Mouse (Mus musculus) thymus, postnatal 10 days (tissue): ENCODE data around the gene Igf2bp2.

ENCODE experiments used
- DNase-seq, 2 experiments: peaks; one replicate each; pipeline ENCODE4 v3.0.0; 2021; ENCODE audit warnings: low spot score in 2 of 2

The Igf2bp2 gene

DNA sequence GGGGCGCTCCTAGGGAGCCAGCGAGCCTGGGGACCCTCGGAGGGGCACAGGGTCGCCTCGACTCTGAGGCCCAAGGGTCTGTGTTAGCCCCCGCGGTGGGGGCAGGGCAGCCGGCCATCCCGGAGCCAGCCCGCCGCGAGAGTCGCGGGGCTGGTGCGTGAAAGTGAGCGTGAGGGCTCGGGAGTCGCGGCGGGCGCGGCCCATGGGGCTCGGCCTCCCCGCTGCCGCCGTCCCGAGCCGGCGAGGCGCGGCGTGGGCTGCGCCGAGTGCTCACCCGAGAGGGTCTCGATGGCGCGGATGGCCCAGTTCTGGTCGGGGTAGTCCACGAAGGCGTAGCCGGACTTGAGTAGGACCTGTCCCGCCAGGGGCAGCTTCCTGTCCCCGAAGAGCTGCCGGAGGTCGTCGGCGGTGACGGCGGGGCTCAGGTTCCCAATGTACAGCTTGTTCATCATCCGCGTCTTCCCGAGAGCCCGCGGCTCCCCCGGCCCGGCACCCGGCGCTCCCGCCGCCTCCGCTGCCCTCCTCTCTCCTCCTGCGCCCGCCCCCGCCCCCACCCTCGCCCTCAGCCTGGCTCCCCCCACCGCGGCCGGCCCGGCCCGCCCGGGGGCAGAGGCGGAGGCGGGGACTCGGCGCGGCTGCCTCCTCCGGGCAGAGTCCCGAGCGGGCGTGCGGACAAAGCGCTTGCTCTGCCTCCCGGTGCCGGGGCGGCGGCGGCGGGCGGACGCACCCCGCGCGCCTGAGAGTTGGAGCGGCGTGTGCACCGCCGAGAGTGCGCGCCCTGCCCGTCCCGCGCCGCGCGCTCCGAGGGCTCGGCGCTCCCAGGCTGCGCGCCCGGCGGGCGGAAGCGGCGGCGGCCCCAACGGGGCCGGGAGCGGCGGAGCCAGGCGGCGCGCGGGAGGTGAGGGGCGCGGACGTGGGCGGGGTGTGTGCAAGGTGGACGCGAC lies at the start of gene Igf2bp2:
Gene Igf2bp2, minus strand, starts transcription at position 788 of the 944 bp plus-strand sequence.
- peak in 1 of 2 experiments; percentile 11 for DNase-seq

- no peak for DNase-seq
Measured at GRCm38 (mm10) chr16:22203501-22203900, 40.4 kb upstream of the Igf2bp2 start.

GRCm38 (mm10) chr16:22201858-22202257 lies 38.8 kb upstream of the Igf2bp2 start:
- DNase-seq: no peak

- no peak for DNase-seq
Measured at GRCm38 (mm10) chr16:22200476-22200875, 37.4 kb upstream of the Igf2bp2 start.

GRCm38 (mm10) chr16:22187366-22187765 lies 24.3 kb upstream of the Igf2bp2 start:
- no peak for DNase-seq

- DNase-seq: no peak
Measured at GRCm38 (mm10) chr16:22185411-22185810, 22.3 kb upstream of the Igf2bp2 start.

- no peak for DNase-seq
Measured at GRCm38 (mm10) chr16:22184113-22184512, 21.0 kb upstream of the Igf2bp2 start.

DNA sequence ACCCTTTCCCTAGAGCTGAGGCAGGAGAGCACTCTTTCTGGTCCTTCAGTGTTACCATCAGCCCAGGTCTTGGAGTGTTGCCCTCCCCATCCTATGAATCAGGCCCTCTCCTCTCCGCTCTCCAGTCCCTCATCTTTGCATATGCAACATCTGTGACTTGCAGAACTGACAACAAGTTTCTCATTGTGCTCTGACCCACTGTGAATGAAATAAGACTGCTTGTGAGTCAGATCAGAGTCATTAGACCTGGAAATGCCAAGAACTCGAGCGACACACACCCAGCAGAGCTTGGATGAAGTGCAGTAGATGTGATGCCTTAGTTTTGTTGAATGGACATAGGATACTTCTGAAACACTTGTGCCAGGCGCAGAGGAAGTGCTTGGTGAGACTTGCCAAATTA lies 19.2 kb upstream of the Igf2bp2 start:
- no peak for DNase-seq

GRCm38 (mm10) chr16:22178793-22179192 lies 15.7 kb upstream of the Igf2bp2 start:
- DNase-seq: no peak

GRCm38 (mm10) chr16:22177999-22178398 lies 14.9 kb upstream of the Igf2bp2 start:
- DNase-seq: no peak

- DNase-seq: no peak
Measured at GRCm38 (mm10) chr16:22168731-22169130, 5.6 kb upstream of the Igf2bp2 start.

DNA sequence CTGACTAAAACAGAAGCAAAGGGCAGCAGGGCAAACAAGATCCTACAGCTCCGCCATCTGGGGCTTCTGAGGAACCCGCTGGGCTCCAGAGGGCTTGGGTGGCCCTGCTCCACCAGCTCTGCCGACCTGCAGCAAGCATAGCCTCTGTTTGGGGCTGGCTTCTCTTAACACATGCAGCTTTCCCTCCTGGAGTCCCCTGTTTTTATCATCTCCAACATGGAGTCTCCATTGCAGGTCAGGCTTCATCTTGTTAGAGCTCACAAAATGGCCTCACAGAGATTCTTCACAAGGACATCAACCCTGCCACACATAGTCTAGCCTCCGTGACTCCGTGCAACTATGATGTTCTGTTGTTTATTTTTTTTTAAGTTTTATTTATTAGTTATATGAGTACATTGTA lies 2.5 kb upstream of the Igf2bp2 start:
- DNase-seq: no peak

GRCm38 (mm10) chr16:22164446-22164845 lies 1.3 kb upstream of the Igf2bp2 start:
- DNase-seq: no peak

DNA sequence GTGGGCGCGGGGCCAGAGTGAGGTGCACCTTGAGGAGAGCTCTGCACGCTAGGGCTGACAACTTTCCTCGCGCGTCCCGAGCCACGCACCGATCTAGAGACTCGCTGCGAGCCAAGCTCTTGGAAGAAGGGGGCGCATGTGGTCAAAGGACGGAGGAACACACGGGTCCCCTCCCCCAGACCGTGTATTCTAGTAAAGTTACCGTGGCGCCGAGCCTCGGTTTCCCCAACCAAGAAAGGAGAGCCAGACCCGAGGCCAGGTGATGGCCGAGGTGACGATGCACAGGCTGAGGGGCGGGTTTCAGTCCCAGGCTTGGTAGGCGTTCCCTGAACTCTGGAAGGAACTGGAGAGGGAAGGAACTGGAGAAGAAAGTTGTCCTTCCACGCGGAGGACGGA lies 355 bp upstream of the Igf2bp2 start:
- no peak for DNase-seq

- DNase-seq: no peak
Measured at GRCm38 (mm10) chr16:22162066-22162511, 1.0 kb downstream of the Igf2bp2 start.

DNA sequence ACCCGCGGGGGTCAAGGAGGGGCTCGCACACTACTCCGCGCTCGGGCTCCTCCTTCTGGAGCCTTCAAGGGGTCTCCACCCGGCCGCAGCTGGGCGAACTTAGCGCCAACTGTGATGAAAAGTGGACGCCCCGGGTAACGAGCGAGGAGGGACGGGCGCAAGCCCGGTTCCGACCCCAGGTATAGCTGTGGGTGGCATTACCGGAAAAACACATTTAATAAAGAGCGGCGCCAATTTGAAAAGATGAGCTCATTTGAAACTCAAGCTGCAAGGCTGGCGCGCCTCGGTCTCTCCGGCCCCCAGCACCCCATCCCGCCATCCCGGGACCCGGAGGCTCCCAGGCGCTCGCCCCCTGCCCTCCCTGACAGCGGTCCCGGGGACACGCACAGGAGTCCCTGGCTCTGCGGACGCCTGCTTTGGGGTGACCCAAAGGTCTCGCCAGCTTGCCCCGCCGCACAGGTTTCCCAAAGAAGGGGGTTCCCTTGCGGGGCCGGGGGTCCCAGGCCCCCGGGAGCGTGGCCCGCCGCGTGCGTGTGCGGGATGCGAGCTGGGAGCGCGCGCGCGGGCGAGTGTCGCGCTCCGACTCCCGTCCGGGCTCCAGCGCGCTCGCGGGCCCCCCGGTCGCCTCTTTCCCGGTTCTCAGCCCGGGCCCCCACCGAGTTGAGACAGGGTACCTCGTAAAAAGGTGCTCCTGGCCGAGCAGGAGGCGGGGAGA lies 1.6 kb downstream of the Igf2bp2 start:
- DNase-seq: peak in 1 of 2 experiments; percentile 5

DNA sequence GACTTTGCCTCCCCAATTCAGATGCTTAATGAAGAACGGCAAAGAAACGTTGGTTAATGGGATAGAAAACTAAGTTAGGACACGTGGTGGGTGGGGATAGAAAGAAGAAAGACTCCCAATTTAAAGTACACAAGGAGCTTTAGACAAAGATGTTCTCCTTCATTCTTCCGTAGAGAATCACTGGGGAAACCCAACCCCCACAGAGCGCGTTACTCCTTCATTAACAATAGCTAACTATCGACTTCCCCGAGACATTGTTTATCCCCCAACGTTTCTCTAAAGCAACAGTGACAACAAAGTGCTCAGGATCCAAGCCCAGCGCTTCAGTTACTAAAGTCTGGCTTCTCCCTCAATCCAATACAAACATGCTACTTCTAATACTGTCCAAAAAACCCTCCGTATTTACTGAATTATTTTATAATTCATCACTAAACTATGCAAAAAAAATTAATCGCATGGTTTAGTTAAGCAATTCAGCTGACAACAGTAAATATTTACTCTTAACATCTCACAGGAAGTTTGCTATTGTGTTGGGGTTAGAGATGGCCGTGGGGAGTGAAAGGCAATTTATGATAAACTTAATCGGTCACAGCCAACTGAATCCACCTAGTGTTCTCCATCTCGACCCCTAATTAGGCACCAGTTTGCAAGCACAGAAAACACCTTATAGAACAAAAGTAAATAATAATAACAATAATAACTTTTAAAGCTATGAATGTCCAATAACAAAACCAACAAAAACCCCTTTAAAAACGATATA lies 2.5 kb downstream of the Igf2bp2 start:
- no peak for DNase-seq

- no peak for DNase-seq
Measured at GRCm38 (mm10) chr16:22152941-22153444, 10.1 kb downstream of the Igf2bp2 start.

DNA sequence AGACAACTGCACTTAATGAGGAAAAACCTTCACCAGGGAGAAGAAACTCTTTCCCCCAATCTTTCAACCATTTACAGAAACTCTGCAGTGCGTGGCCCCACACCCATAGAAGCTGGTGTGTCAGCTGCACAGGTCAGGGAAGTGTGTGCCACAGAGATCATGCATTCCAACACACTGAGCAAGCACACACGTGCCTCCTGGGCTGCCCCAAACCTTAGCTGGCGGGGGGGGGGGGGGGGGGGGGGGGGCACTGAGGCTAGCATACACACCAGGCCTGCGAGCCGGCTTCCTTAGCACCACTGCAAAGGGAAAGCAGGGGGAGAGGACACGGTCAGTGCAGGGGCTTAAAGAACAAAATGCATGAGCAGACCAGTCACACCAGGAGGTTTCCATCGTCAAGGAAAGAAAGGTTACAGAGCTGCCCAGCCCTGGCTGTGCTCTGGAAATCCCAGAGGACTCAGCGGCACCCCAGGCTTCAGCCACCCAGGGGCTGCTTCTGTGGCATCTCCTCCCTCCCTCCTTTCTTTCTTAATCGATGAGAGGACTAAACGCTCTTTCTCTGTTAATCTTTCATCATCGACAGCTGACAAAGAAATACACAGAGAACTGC lies 11.3 kb downstream of the Igf2bp2 start:
- DNase-seq: no peak

DNA sequence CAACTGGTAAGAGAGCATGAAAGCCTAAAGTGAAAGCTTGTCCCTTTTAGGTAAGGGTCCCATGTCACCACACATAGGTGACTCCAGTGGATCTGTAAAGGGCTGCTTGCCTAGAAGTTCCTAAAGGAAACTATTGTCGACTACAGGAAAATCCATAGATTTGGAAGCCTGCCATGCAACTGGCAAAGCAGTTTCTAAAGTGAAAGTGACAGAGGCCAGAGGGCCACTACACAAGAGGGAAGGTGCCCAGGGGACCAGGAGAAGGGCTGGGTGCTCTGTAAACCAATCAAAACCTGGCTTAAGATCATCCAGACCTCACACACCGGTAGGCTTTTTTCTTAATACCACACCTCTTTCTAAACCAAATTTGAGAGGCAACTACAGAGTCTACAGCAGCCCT lies 12.7 kb downstream of the Igf2bp2 start:
- DNase-seq: no peak

GRCm38 (mm10) chr16:22149659-22150345 lies 13.3 kb downstream of the Igf2bp2 start:
- DNase-seq: no peak
